Mouse (Mus musculus): Measurements from ENCODE around the gene Rufy3. TPM values are rescaled to one million over a fixed set of nuclear protein-coding genes. Genes with fewer than 3 reads are reported as not detected.

The Rufy3 gene
- polyA plus RNA-seq (2012; ENCODE audit: low replicate concordance): 2.1 and 3.0 TPM in 2 replicates

GRCm38 (mm10) chr5:88564501-88565147 is at the start of gene Rufy3:
Gene Rufy3, plus strand, starts transcription at chr5:88565040.

GRCm38 (mm10) chr5:88527657-88528056 is 37.2 kb upstream of the Rufy3 start, which contains the start of gene Jchain:
Gene Jchain, minus strand, starts transcription at chr5:88527891.

GRCm38 (mm10) chr5:88554086-88554886 is 10.6 kb upstream of the Rufy3 start, which contains the start of gene Utp3:
Gene Utp3, plus strand, starts transcription at chr5:88554462.

GRCm38 (mm10) chr5:88675443-88676387 is 110.9 kb downstream of the Rufy3 start, which contains the start of gene Grsf1:
Gene Grsf1, minus strand, starts transcription at chr5:88676171.

Other genes starting within 250 kb of the Rufy3 start
- not detected in 2 replicates for gene Prol1, start 247.7 kb upstream of the Rufy3 start, polyA plus RNA-seq (2012; ENCODE audit: low replicate concordance)
- gene Amtn, start 188.9 kb upstream of the Rufy3 start, polyA plus RNA-seq (2012; ENCODE audit: low replicate concordance): not detected in 2 replicates
- gene Ambn, start 109.0 kb upstream of the Rufy3 start, polyA plus RNA-seq (2012; ENCODE audit: low replicate concordance): not detected in 2 replicates
- gene Enam, start 77.1 kb upstream of the Rufy3 start, polyA plus RNA-seq (2012; ENCODE audit: low replicate concordance): not detected in 2 replicates
- gene Jchain, start 37.1 kb upstream of the Rufy3 start, polyA plus RNA-seq (2012; ENCODE audit: low replicate concordance): 6.2 and 15.0 TPM in 2 replicates
- gene Utp3, start 10.6 kb upstream of the Rufy3 start, polyA plus RNA-seq (2012; ENCODE audit: low replicate concordance): 36.1 and 40.6 TPM in 2 replicates
- 40.3 and 60.8 TPM in 2 replicates for gene Grsf1, start 111.1 kb downstream of the Rufy3 start, polyA plus RNA-seq (2012; ENCODE audit: low replicate concordance)
- gene Mob1b, start 155.8 kb downstream of the Rufy3 start, polyA plus RNA-seq (2012; ENCODE audit: low replicate concordance): 24.1 and 40.8 TPM in 2 replicates
- 13.5 and 16.5 TPM in 2 replicates for gene Dck, start 200.0 kb downstream of the Rufy3 start, polyA plus RNA-seq (2012; ENCODE audit: low replicate concordance)